Mouse (Mus musculus) frontal cortex, postnatal 36 days (tissue): ENCODE data around the gene Urad.

Experiments used
- DNase-seq, 2 experiments: peaks; one replicate each; pipeline ENCODE4 v3.0.0; 2022; ENCODE audit warnings: low spot score in 2 of 2

Urad gene

DNA sequence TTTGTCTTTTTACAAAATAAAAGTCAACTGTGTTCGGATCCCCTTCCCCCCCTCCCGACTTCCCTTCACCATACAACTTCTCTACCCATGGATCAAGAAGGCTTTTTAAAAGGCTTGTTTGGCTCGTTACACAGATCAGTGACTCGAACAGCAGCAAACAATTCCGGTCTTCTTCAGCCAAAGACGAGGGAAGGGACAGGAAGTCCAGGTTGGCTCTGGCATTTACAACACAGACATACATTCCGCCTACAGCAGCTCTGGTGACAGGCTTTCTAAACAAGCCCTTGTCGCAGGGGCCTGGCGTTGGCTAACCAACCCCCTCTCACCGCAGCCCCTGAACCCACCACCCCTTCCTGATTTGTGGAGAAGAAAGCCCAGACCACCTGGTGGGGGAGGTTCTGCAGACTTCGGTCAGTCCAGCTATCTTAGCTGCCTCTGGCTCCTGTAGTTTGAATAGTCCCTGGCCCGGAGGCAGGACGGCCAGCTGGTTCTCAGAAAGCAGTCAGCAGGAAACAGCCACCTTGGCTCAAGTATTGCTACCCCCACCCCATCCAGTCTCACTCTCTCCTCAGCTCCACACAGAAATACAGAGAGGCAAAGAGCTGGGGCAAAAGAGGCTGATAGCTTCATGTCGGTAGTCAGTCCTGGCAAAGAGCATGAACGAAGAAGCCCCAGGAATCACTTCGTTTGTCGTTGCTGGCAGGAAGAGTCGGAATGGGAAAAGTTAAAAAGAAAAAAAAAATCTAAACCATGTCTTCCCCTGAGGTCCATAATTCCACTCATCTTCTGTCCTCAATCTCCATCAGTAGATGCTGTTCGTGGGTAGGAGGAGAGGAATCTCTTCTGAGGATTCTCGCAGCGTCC is 21.1 kb downstream of the Urad start:
- DNase-seq, result no peak

DNA sequence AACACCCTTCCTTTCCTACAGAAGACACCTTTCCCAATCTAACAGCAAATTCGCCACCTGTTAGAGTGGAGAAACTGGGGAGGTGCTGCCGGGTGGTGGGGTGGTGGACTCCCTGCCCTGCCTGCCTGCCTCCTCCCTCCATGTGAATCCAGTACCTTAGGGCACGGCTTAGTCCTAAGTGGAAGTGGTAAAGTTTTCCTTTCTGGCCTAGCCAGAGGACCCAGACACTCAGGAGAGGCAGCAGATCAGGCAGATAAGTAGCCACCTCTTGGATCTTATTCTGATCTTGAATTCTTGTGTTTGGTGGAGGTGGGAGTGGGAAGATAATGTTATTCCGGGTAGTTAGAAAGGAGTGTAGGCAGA is 22.3 kb downstream of the Urad start:
- DNase-seq, result no peak

DNA sequence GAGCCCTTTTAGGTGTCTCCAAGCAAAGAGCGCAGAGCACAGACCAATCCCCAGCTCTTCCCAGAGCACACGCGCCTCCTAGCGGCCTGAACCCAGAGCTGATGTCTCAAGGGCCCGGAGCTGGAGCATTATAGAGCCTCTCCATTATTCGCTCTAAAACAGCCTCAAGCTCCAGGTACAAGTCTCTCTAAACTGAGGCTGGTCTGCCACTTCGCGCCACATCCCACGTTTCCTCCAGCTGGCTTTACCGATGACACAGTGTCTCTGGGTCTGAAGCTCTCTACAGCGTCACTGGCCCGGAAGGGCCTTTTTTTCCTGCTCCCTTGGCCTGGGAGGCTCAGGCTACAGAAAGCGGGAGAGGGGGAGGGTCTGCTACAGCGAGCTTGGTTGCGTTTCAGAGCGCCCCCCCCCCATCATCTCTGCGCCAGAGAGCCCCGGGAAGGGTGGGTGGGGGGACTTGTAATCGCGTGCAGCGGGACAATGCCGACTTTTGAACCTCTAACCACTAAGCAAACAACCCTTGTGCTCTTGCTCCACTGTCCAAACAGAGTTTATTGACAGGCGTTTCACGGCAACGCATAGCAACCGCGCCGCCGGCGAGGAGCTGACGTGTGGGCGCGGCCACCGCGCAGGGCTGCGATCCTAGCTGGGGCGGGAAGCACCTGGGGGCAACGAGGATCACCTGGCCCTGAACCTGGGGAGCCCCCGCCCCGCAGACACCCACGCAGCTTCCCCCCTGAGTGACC is 22.8 kb downstream of the Urad start:
- no peak for DNase-seq

DNA sequence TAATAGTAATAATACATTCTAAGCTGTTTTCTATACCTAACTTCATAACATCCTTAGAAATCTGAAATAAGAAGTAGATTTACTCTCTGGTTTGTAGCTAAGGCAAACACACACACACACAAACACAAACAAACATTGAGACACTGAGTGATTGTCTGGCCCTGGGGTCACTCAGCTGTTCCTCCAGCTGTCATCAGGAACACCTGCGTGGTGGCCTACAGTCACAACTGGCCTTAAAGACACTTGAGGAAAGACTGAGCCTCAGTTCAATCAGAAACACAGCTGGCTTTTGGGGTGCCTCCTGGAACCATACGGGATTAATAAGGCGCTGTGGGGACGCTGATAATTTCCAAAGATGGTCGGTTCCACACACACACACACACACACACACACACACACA is 25.0 kb downstream of the Urad start:
- no peak for DNase-seq

DNA sequence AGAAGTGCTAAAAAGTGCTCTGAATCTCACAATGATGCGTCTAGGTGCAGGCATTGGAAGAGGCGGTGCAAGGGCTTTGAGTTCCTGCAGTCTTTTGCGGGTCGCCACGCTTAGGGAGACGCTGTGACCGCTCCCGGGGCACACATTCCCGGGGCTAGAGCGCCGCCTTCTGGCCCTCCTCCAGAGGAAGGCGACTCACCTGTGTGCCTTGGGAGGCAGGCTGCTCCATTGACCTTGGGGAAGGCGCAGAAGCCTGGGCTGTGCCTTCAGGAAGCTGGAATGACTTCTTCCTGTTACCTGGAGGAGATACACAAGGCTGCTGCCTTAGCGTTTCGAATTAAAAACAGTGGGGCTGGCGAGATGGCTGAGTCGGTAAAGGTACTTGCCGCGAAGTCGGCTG is 28.1 kb downstream of the Urad start:
- no peak for DNase-seq

DNA sequence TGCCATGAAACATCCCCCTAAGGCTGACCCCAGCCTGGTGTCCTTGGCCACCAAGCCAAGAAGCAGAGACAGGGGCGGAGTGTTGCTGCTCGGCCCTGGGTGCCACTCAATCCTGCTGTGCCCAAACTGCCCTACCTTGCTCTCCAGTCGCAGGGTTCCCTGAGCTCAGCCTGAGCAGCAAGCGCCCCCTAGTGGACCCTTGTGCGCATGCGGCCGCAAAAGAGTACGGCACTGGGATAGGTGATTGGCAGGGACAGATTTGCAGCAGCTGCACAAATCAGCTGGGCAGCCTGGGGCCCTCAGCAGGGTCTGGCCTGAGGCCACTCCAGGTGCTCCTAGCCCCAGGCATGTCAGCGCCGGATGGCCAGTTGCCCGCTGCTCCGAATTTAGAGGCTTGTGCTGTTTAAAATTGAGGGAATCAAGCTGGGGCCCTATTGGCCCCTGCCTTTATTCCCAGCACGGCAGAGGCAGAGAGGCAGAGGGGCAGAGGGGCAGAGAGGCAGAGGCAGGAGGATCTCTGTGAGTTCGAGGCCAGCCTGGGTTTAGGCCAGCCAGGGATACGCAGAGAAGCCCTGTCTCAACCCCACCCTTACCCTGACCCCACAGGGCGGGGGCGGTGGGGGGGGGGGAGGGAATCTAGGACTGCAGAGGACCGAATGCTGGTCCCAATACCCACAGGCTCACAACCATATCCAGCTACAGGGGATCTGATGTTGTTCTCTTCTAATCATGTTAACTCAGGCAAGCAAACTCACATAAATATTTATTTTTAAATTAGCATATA is 28.9 kb downstream of the Urad start:
- DNase-seq, result peak; percentile 51 to 55

DNA sequence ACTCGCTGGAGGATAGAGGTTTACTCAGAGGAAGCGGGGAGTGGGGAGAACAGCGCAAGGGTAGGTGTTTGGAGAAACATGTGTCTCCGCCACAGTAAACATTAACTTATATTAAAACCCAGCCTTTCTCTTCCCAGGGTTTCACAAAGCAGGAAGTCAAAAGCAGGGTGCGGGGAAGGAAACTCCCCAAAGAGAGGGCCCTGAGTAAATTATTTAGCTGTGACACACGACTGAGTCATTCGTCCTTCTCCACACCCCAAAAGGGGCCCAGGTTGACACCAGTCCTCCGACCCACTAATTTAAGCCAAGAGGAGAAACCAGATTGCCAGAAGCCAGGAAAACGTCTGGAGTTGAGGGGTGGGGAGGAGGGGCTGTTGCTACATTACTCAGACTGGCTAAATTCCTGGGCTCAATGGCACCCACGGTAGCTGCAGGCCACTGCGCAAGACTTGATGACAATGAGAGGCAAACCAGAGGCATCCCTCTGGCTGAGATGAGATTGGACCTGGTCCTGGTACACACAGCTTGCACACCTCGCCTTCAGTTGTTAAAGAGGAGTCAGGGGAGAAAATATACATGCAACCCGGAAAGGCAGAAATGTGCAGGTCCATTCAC is 29.6 kb downstream of the Urad start:
- DNase-seq, result no peak

DNA sequence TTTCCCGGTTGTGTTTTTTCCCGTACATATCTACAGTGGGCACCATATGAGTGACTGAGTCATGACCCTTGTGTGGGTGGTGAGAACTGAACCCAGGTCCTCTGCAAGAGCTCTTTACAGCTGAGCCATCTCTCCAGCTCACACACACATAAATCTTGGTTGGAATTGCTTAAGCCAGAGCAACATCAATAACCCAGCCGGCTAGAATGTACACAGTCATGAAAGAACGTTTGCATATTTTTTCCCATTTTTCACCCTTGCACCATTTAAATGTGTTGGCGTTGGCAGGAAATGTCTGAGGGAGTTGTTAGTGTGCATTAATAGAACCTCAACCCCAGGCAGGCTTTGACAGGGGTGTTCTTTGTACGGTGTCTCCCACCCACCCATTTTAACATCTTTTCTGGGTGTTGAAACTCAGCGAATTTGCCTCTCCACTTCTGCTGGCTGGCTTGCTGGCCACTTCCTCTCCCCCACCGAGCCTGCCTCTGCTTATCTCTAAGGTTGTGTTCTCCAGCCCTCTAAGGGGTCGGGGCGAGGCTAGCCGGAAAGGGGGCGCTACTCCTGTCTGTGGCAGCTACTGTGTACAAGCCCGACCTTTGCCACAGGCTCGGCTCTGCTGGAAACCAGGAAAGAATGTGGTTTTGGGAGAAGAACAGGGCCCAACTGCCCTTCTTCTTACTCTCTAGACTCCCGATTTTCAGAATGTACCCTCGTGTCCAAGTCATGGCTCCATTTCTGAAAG is 30.3 kb downstream of the Urad start:
- DNase-seq, result no peak

DNA sequence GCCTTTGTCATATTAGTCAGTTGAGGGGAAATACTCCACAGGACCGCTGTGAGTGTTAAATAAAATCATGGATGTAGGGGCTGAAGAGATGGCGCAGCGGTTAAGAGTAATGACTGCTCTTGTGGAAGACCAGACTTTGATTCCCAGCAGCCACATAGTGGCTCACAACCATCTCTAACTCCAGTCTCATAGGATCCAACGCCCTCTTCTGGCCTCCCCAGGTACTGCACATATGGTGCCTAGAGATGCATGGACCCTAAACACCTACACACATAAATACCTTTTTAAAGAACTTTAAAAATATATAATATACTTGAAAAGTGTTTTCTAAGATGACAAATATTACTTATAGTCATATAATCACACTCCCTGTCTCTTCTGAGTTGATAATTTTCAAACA is 37.9 kb downstream of the Urad start:
- no peak for DNase-seq

DNA sequence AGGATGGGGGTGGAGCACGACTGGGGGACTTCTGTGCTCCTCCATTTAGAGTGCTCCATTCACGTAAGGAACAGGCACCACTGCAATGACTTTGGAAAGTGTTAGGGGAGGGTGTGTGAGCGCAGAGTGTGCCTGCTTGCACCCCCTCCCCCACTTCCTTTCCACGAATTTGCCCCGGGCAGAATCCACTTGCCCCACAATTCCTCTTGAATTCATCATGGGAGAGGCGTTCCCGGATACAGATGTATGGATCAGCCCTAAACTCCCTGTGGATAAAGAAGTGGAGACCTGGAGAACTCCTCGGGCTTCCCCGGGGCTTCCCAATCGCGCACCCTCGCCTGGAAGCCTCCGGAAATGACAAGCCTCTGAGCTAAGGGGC is 44.7 kb downstream of the Urad start:
- no peak for DNase-seq

DNA sequence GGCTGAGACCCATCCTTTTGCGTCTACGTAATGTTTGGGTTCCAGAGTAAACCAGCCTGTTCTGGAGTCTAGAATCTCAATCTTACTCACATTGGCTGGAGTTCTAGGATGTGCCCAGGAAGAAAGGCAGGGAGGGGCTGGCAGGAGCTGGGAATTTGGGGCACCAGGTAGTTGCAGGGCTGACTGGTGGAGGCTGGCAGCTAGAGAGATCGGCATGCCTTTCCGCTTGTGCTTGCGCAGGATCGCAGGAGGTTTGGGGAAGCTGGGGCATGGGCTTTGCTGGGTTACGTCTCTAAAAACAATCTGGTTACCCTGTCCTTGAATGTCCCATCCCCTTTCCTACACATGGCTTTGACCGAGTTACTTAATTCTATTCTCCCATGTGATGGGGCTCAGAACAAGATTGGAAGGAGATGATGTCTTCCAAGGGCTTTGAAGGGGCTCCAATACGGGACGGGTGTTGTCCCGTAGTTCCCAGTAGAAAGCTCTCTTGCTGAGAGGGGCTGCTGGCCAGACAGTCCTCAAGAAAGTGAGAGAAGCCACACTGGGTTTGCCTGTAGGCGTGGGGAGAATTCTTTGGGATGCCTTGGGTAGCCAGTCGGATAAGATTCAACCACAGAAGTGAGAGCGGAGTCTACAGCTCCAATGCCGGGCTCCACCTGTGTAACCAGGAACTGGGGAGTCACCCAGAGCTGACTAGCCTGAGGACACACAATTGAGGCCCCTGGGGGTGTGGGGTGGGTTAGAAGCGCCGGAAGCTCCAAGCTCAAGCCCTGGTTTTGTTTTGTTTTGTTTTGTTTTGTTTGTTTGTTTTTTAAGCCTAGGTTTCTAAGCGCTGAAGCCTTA is 45.3 kb downstream of the Urad start:
- no peak for DNase-seq

DNA sequence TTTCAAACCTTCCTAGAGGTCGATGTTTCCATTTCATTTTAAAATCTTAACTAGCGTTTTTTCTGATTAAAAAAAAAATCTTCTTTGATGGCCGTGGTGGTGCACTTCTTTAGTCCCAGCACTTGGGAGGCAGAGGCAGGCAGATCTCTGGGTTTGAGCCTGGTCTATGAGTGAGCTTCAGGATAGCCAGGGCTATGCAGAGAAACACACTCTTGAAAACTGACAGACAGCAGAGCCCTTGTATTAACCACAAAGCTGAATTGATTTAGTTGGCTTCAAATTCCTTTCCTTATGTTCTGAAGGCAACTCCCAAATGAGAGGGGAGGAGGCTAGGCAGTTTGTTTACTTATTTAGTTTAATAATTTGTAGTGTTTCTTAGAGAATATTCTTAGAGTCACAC is 46.5 kb downstream of the Urad start:
- no peak for DNase-seq

DNA sequence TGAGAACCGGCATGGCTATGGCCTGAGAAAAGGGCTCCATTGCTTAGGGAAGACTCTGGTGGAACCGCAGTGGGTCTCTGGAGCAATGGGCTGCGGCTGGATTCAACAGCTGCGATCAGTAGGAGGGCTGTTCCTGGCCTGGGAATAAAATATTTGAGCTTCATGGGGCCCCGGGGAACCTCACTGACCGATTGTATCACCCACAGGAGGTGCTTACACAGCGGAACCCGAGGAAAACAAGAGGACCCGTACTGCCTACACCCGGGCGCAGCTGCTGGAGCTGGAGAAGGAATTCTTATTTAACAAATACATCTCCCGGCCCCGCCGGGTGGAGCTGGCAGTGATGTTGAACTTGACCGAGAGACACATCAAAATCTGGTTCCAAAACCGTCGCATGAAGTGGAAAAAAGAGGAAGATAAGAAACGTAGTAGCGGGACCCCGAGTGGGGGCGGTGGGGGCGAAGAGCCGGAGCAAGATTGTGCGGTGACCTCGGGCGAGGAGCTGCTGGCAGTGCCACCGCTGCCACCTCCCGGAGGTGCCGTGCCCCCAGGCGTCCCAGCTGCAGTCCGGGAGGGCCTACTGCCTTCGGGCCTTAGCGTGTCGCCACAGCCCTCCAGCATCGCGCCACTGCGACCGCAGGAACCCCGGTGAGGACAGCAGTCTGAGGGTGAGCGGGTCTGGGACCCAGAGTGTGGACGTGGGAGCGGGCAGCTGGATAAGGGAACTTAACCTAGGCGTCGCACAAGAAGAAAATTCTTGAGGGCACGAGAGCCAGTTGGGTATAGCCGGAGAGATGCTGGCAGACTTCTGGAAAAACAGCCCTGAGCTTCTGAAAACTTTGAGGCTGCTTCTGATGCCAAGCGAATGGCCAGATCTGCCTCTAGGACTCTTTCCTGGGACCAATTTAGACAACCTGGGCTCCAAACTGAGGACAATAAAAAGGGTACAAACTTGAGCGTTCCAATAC is 47.8 kb downstream of the Urad start:
- no peak for DNase-seq

DNA sequence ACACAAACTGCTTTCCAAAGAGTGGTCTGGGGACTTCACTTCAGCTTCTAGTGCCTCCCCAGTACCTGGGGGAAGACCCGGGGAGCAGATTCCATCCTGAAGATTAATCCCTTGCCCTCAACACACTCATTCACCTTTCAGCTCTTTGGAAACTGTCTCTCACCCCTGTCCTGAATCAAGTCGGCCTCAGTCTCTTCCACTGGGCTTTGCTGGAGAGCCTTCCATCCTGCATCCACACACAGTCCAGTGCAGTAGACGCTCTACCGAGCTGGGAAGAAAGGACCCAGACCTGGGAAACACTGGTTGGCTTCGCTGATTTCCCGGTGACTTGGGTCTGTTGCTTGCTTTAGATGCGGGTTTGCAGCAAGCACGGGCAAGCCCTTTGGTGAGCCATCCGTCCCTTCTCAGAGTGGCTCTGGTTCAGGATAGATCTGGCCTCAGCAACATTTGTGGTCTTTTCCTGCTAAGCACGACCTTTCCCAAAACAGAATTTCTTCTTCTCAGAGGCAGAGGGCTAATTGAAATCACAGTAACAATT is 49.4 kb downstream of the Urad start:
- DNase-seq, result no peak

DNA sequence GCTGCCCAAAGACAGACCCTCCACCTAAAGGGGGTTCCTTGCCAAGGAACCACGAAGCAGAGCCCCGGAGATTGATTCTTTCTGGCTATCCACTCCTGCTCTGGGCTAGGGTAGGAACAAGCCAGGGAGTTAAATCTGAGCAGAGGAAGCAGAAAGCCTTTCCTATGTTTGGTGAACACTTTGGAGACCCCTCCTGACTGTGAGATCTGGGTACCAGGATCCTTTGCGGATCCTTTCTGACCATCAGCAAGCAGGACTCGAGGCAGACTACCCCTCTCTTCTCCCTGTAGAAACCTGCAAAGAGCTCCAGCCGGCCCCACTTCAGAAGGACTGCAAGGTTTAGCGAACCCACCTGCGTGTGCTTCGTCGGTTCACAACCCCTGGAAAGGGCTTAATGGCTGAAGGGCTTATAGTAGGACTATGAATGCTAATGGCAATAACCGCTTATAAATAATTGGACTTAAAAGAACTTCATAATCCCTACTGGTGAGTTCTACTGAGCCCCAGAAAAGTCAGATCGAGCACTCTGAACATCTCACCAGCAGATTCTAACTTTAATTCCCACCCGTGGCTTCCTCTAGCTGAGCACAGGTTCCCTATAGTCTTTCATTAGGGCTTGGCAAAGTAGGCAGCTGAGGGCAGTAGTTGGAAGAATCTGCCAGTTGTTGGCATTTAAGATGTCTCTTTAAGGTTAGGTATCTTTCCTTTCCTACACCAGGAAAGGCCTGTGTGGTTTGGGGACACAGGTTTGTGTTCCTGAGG is 50.0 kb downstream of the Urad start:
- DNase-seq, result no peak

DNA sequence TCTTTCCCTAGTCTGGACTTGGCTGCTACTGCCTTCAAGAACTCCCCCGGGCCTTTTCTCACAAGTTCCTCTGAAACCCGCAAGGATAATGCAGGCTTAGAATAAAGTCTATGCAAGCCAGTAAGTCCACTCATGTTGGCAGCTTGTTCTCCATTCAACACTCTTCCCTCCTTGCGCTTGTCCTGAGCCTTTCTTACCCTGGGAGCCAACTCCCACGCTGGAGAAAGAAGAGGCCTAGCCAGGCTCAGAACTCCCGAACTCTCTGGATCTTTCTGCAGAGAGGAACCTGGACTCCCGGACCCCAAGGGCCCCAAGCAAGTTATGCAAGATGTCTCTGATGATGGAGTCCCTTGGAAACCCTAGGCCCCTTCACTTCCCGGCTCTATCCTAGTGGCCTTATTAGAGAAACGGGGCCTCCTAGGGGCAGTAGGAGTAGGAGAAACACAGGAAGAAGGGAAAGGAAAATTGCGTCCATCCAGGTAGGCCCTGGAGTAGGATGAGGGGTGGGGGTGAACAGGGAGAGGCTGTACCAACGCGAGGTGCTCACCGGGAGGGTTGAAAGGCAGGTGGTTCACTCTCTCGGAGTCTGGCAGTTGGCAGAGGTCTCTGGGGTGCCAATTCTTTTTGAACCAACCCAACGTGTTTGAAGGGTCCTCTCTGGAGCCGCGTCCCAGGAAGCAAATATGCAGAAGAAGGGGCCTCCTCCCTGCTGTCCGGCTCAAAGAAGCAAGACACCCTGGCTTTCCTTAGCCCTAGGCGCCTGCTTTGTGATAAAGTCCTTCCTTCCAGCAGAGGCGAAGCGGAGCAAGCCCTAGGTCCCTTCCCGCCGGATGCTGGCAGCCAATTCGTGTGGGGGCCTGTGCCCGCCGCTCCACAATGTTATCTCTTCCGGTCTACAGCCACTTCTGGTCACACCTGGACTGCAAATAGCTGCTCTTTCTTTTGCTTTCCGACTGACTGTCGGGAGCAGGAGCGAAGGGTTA is 51.3 kb downstream of the Urad start:
- no peak for DNase-seq
